In the genomic region with DNA sequence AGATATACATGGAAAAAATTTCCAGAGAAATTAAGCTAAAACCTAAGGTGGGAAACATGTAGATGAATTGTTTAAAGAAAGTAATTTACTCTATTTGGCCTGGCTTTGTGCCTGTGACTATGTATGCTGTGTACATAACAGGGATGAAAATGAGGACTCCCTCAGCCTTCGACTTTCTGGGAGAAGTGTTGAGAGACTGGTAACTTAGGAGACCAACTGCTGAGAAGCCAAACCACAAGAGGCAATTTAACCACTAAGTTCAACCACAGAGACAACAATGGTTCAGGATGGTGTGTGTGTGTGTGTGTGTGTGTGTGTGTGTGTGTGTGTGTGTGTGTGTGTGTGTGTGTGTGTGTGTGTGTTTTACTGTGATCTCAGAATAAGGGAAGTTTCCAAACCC, we compare ENCODE assay signal across 28 mouse cellular contexts.
DNase-seq lines count a peak whose midpoint lies in the region; ATAC-seq and TF ChIP-seq lines count a peak whose summit lies in the region.
"Had no signal": no experiment of that assay in that cellular context is flagged by ENCODE, and none has a peak within 500 bp of the region (broad histone marks: within the 10 kb centered on the region; RNA-seq: fewer than 3 reads in every experiment).

No protein-coding gene starts in this region.

- 33% methylated on average over 1 of the region's 1 CpGs for WGBS in lung, postnatal 0 days
- 27% methylated on average over 1 of the region's 1 CpGs for WGBS in liver, embryonic 11.5 days

- H3K36me3 ChIP-seq in lung, postnatal 0 days (ENCODE audit: insufficient read depth, low read length): no peaks in the 10 kb centered on the region
- H3K36me3 ChIP-seq in liver, embryonic 11.5 days (ENCODE audit: control insufficient read depth, insufficient read depth, low read length): no peaks in the 10 kb centered on the region
- H3K36me3 ChIP-seq: embryonic facial prominence, embryonic 12.5 days; forebrain, embryonic 10.5 days; heart, embryonic 10.5 days; heart, embryonic 13.5 days; hindbrain, embryonic 12.5 days; hindbrain, embryonic 15.5 days had no signal

- H3K4me3 ChIP-seq in lung, postnatal 0 days (ENCODE audit: low read depth, low read length): no peak overlapping the region
- H3K4me3 ChIP-seq in liver, embryonic 11.5 days (ENCODE audit: low read depth, low read length): no peak overlapping the region
- H3K4me3 ChIP-seq: embryonic facial prominence, embryonic 12.5 days; erythroblast, embryonic 14.5 days; forebrain, embryonic 10.5 days; forebrain, embryonic 13.5 days; gastrocnemius, adult 2 months; heart, adult 2 months; heart, embryonic 10.5 days; heart, embryonic 13.5 days; hindbrain, embryonic 12.5 days; hindbrain, embryonic 15.5 days had no signal

- no peaks in the 10 kb centered on the region for H3K9me3 ChIP-seq in lung, postnatal 0 days (ENCODE audit: low read length)
- no peaks in the 10 kb centered on the region for H3K9me3 ChIP-seq in liver, embryonic 11.5 days (ENCODE audit: control insufficient read depth, low read length)
- H3K9me3 ChIP-seq: embryonic facial prominence, embryonic 12.5 days; forebrain, embryonic 10.5 days; forebrain, embryonic 13.5 days; heart, embryonic 10.5 days; heart, embryonic 13.5 days; hindbrain, embryonic 12.5 days; hindbrain, embryonic 15.5 days had no signal

- no peak overlapping the region for H3K4me2 ChIP-seq in lung, postnatal 0 days (replicated peaks; ENCODE audit: low read depth, low read length)
- H3K4me2 ChIP-seq in liver, embryonic 11.5 days: no peak overlapping the region
- H3K4me2 ChIP-seq: embryonic facial prominence, embryonic 12.5 days; forebrain, embryonic 13.5 days; heart, embryonic 13.5 days; hindbrain, embryonic 12.5 days; hindbrain, embryonic 15.5 days had no signal

- no peaks in the 10 kb centered on the region for H3K27me3 ChIP-seq in lung, postnatal 0 days (replicated peaks; ENCODE audit: insufficient read depth, low read length)
- no peaks in the 10 kb centered on the region for H3K27me3 ChIP-seq in liver, embryonic 11.5 days (replicated peaks; ENCODE audit: control insufficient read depth, insufficient read depth, low read length)
- H3K27me3 ChIP-seq: embryonic facial prominence, embryonic 12.5 days; forebrain, embryonic 13.5 days; heart, embryonic 13.5 days; hindbrain, embryonic 12.5 days; hindbrain, embryonic 15.5 days had no signal

- TF ChIP-seq EP300 in lung, postnatal 0 days (IDR thresholded peaks at IDR 0.05): no peak

- DNase-seq in lung, postnatal 0 days (ENCODE audit: low spot score): peak; percentile 16
- DNase-seq in lung, postnatal 4 days: no peak
- DNase-seq in 416B (ENCODE audit: low read depth): peak; percentile 48
- peak; percentile 19 for DNase-seq in naive thymus-derived CD4-positive, alpha-beta T cell, adult 2 months (ENCODE audit: low read depth)
- no peak for DNase-seq in liver, embryonic 11.5 days (ENCODE audit: low spot score)
- DNase-seq in gastrocnemius, adult 8-10 months (ENCODE audit: low spot score in 2 of 2): no peak
- DNase-seq: adrenal gland, adult 8-10 months; adrenal gland, postnatal 25 days; cerebellum, adult 11-12 months; cerebellum, adult 8-10 months; cerebellum, postnatal 10 days; cerebellum, postnatal 36 days; forebrain, postnatal 0 days; gastrocnemius, adult 2 months; gastrocnemius, postnatal 25 days; heart, adult 2 months; heart, postnatal 14 days; heart, postnatal 4 days had no signal

- no peak overlapping the region for H3K27ac ChIP-seq in lung, postnatal 0 days (ENCODE audit: low read length)
- H3K27ac ChIP-seq in liver, embryonic 11.5 days (ENCODE audit: low read depth, low read length): no peak overlapping the region
- H3K27ac ChIP-seq: embryonic facial prominence, embryonic 12.5 days; forebrain, embryonic 10.5 days; forebrain, embryonic 13.5 days; gastrocnemius, adult 2 months; heart, adult 2 months; heart, embryonic 10.5 days; heart, embryonic 13.5 days; hindbrain, embryonic 12.5 days; hindbrain, embryonic 15.5 days had no signal

- 0 out of 2 replicates have a peak, but pooled peaks have one; percentile 16 for ATAC-seq in lung, postnatal 0 days
- ATAC-seq in granulocyte monocyte progenitor cell, adult 5-6 weeks (replicated peaks; ENCODE audit: poor library complexity, severe bottlenecking): peak; percentile 95
- ATAC-seq in liver, embryonic 11.5 days (replicated peaks; ENCODE audit: low FRiP score): no peak
- ATAC-seq: CD4-positive, CD25-positive, alpha-beta regulatory T cell, adult 4 months; forebrain, embryonic 13.5 days; forebrain, postnatal 0 days had no signal

- no peak overlapping the region for H3K9ac ChIP-seq in lung, postnatal 0 days (replicated peaks; ENCODE audit: low read depth)
- H3K9ac ChIP-seq in liver, embryonic 11.5 days (ENCODE audit: low read depth, low read length): no peak overlapping the region
- H3K9ac ChIP-seq: embryonic facial prominence, embryonic 12.5 days; forebrain, embryonic 13.5 days; forebrain, postnatal 0 days; heart, embryonic 13.5 days; hindbrain, embryonic 12.5 days; hindbrain, embryonic 15.5 days had no signal

- no peaks in the 10 kb centered on the region for H3K4me1 ChIP-seq in lung, postnatal 0 days (ENCODE audit: insufficient read depth, low read depth, low read length)
- no peaks in the 10 kb centered on the region for H3K4me1 ChIP-seq in liver, embryonic 11.5 days (replicated peaks; ENCODE audit: control insufficient read depth, insufficient read depth, low read length)
- H3K4me1 ChIP-seq: embryonic facial prominence, embryonic 12.5 days; forebrain, embryonic 10.5 days; heart, embryonic 10.5 days; heart, embryonic 13.5 days; hindbrain, embryonic 12.5 days; hindbrain, embryonic 15.5 days had no signal

- no peak for TF ChIP-seq CTCF in lung, postnatal 0 days (IDR thresholded peaks at IDR 0.05)

Comparison
In these comparisons a context has a peak if more than half of its experiments do, and no peak if none do; other contexts are left out.
1. DNase-seq: peak in lung, postnatal 0 days (single experiment), 416B (single experiment) and naive thymus-derived CD4-positive, alpha-beta T cell, adult 2 months (single experiment); none in lung, postnatal 4 days (0 of 2), liver, embryonic 11.5 days (single experiment) and gastrocnemius, adult 8-10 months (0 of 2).